Mouse (Mus musculus) left cerebral cortex, postnatal 4 days (tissue): ENCODE measurements around the gene Grap. TPM values are rescaled to one million over a fixed set of nuclear protein-coding genes. Genes with fewer than 3 reads are reported as not detected.

ENCODE experiments used
- DNase-seq: peaks from one replicate; pipeline ENCODE4 v3.0.0-alpha.2; 2022
- intact Hi-C: fragments of 180-260 bp; cut with DNase I; formaldehyde crosslinking; loops from one replicate; pipeline ENCODE4 v1.15.1; 2025
- total RNA-seq, 2 experiments: library from RNA; stranded (reverse); gene quantifications; 2 replicates each; pipeline ENCODE4 v1.2.3; 2021

The Grap gene
- total RNA-seq, 2 experiments from 2014 or later = 5.8 to 6.1 TPM

DNA sequence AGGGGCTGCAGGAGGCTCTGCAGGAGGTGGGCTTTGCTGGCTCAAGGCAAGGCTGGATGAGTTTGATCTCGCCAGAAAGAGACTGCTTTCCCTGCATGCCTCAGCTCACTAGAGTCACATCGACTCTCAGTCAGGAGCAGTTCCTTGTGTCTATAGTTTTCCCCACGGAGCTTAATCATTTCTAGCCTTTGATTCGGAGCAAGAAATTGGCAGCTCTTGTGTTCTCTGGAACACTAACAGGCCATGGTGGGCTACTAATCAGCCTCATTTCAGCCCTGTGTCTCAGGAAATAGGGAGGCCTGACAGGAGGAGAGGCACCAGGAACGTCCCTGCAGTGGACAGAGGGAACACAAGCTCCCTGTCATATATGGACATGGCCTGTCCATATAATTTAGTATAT lies 64.9 kb downstream of the Grap start:
- intact Hi-C loops = loop anchor here (10.0 kb wide), 1 partner anchor 523 kb away; no protein-coding TSS in a partner anchor
- DNase-seq = no peak

- intact Hi-C loops = loop anchor here (10.0 kb wide), 1 partner anchor 525 kb away; no protein-coding TSS in a partner anchor
- DNase-seq = no peak
These were observed 66.3 kb downstream of the Grap start for GRCm38 (mm10) chr11:61719387-61719786.

DNA sequence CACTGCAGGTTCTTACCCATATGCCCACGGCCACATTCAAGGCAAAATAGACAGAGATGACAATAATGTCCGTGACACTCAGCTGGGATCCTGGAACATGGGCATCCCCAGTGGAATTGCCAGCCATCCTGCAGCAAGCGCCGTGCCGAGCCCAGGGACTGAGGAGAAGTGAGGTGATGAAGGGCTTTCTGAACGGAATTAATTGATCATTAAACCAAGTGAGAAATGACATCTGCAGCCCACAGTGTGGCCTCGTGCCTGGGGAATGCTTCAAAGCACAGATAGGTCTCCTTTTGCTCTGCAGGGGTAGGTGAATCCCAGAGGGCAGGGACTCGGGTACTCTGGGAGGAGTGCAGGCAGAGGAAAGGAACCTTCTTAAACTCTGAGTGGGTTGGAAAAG lies 66.8 kb downstream of the Grap start:
- DNase-seq = no peak
- intact Hi-C loops = loop anchor here (10.0 kb wide), 2 partner anchors 205 to 525 kb away; no protein-coding TSS in a partner anchor

GRCm38 (mm10) chr11:61720636-61721035 lies 67.6 kb downstream of the Grap start, which contains the start of gene Slc5a10:
Gene Slc5a10 (minus strand): TSS chr11:61720826.
- DNase-seq = no peak
- intact Hi-C loops = loop anchor here (10.0 kb wide), 1 partner anchor 206 kb away; no protein-coding TSS in a partner anchor

DNA sequence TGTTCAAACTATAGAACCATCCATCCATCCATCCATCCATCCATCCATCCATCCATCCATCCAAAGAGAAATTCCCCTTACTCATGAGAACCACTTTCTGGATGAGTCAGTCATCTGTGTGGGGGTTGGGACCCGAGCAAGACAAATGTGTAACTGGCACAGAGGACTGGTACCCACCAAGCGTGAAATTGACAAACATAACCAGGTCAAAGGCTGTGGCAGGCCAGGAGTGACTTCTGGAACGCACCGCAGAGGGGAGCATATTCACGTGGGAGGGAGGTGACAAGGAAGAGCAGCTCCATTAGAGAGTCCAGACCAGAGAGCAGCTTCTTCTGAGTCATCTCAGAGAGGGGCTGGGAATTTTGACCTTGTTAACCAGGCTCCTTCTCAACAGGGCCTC lies 69.0 kb downstream of the Grap start:
- DNase-seq = no peak
- intact Hi-C loops = loop anchor here (10.0 kb wide), 1 partner anchor 207 kb away; no protein-coding TSS in a partner anchor

Other genes with a start within 250 kb of the Grap start
- gene Rnf112, start 199.1 kb upstream of the Grap start, total RNA-seq = 100 to 1,000 TPM in 1 of 2 experiments, 10 to 100 TPM in 1; 89.8 to 101 TPM
- 10 to 100 TPM; 10.2 to 12.2 TPM for gene Mfap4, start 167.8 kb upstream of the Grap start, total RNA-seq
- gene Mapk7, start 158.9 kb upstream of the Grap start, total RNA-seq = 10 to 100 TPM; 65.1 to 69.8 TPM
- gene B9d1, start 148.1 kb upstream of the Grap start, total RNA-seq = 10 to 100 TPM; 33.2 to 34.7 TPM
- 10 to 100 TPM; 99.3 to 99.6 TPM for gene Epn2, start 73.6 kb upstream of the Grap start, total RNA-seq
- gene Fam83g, start 30.8 kb downstream of the Grap start, total RNA-seq = under 1 TPM in 1 of 2 experiments, not detected in 1; 0.12 TPM
- under 1 TPM in 1 of 2 experiments, not detected in 1; 0.38 TPM for gene Slc5a10, start 67.6 kb downstream of the Grap start, total RNA-seq
- gene Prpsap2, start 108.8 kb downstream of the Grap start, total RNA-seq = 10 to 100 TPM; 47.0 to 47.7 TPM
- 100 to 1,000 TPM; 127 to 137 TPM for gene Ulk2, start 201.8 kb downstream of the Grap start, total RNA-seq